Mouse (Mus musculus) cerebellum, postnatal 14 days (tissue): ENCODE results near the gene Vmn2r77.
A peak's percentile ranks its signal among the peaks of the same experiment; 100 is the strongest.
"Not testable (repeated sequence)": the region's sequence is repeated elsewhere in the genome, so short reads cannot be mapped to it uniquely, and the experiment has no call there.

Experiments used
- DNase-seq, 2 experiments: peaks; one replicate each; pipeline ENCODE4 v3.0.0; 2021; ENCODE audit warnings: mixed read lengths in 2 of 2

The Vmn2r77 gene

DNA sequence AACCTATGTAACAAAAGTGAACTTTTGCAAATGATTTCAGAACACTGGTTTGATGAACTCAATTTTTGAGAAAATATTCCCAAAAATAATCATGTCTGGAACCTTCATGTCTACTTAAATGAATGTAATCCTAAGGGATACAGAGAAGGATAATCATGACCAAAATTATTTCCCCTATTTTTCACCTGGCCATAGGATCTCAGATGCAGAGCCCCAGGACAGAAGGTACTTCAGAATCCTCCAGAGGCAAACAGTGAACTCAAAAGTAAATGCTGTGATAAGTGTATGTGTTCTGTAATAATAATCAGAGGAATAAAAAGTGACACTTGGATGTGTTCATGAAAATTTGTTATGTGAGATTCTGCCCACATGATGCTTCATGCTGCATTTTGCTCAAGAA lies at the start of gene Vmn2r77:
Vmn2r77 (plus strand) TSS at position 301 of the 400 bp plus-strand sequence.
- DNase-seq: no peak

GRCm38 (mm10) chr7:86760751-86761150 lies 34.1 kb upstream of the Vmn2r77 start:
- DNase-seq: no peak

GRCm38 (mm10) chr7:86764628-86765027 lies 30.2 kb upstream of the Vmn2r77 start:
- DNase-seq: no peak

DNA sequence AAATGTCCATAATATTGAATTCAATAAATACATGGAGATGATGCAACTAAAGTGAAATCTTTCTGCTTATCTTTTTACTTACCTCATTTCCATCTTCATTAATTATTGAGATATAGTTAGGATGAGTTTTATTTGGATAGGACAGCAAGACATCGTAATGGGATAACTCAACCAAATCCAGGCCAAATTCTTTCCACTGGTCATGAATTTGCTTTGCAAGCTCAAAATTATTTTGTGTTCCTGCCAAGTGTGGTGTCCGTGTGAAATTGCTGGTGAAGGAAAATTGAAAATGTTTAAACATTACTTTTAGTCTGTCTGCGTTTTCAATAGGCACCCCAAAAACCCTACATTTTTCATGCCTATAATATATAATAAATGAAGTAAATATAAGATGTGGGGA lies 23.2 kb upstream of the Vmn2r77 start:
- no peak for DNase-seq

GRCm38 (mm10) chr7:86775617-86776325 lies 19.1 kb upstream of the Vmn2r77 start, which contains the start of gene Folh1:
Gene Folh1 (minus strand): TSS chr7:86775943.
- peak; percentile 38 to 47 for DNase-seq

DNA sequence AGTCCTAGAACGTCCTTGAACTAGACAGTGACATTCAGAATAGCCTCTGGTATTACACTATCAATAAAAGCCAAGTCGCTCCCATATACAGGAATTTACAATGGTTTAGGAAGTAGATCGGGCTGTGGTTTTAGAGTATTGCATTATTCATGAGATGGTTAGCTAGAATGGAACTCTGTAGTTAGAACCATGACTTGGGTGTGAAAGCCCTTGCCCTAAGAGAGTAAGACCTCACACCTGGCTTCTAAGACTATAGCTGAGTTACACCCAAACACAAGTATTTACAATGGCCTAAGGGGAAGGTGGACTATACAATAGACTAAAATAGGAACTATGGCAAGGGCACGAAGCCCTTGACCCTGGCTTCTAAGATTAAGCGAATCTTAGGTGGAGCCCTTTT lies 20.4 kb downstream of the Vmn2r77 start:
- not testable (repeated sequence) for DNase-seq

DNA sequence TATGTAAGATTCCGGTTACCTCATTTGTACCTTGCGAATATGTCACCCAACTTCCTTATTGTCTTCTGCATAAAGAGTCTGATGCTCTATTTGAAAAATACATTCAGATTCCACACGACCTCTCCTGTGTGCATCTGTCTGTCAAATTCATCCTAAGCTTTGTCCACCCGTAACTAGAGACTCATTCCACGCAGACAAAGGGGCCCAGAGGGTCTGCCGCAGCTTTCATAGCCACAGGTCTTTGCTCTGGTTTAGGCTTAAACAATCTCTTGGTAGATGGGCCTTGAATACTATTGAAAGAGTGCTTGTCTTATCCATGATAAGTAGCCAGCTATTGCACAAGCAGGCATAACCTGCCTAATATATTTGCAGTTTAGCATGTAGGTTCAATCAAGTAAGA lies 20.9 kb downstream of the Vmn2r77 start:
- not testable (repeated sequence) for DNase-seq

DNA sequence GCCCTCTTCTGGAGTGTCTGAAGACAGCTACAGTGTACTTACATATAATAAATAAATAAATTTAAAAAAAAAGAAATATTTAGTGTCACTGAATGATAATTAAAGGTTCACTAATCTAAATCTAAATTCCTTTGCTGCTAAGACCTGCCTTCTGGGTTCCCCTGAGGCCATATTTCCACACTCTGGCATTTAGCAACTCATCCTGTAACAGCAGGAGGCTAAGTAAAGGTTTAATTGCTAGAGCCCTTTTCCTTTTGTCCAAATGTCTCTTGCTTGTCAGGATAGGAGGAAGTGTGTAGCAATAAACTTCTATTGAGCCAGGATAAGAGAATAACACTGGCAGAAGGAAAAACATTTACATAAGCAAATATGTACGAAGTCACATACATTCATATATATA lies 21.6 kb downstream of the Vmn2r77 start:
- no peak for DNase-seq
